Mouse (Mus musculus) G1E (cell line): ENCODE results near the gene Iqsec3. TPM values are rescaled to one million over a fixed set of nuclear protein-coding genes. Genes with fewer than 3 reads are reported as not detected.

Experiments used
- ATAC-seq: 2 replicates; pipeline ENCODE4 v1.8.0; 2016; ENCODE audit warnings: mild to moderate bottlenecking; ENCODE audit not compliant: insufficient number of reproducible peaks, poor library complexity, low FRiP score, severe bottlenecking; ENCODE audit errors: extremely low read depth
- DNase-seq: peaks from one replicate; pipeline ENCODE4 v3.0.0; 2012; ENCODE audit warnings: low spot score
- H3K27me3 ChIP-seq: 2 replicates; pipeline ENCODE4 v1.6.1; 2012; ENCODE audit warnings: mild to moderate bottlenecking, low read length, inconsistent platforms; ENCODE audit not compliant: insufficient read depth
- H3K36me3 ChIP-seq: replicated peaks from 2 replicates; pipeline ENCODE3; 2012; ENCODE audit warnings: mild to moderate bottlenecking, inconsistent platforms
- H3K4me1 ChIP-seq: 2 replicates; pipeline ENCODE4 v1.6.1; 2012; ENCODE audit warnings: low read depth, low read length, inconsistent platforms, mixed read lengths; ENCODE audit not compliant: insufficient read depth
- H3K4me3 ChIP-seq: 2 replicates; pipeline ENCODE4 v1.5.1; 2012; ENCODE audit warnings: low read depth, mild to moderate bottlenecking, inconsistent platforms, low read length, moderate library complexity, mixed read lengths
- H3K9me3 ChIP-seq: replicated peaks from 2 replicates; pipeline ENCODE4 v1.6.1; 2012; ENCODE audit warnings: inconsistent platforms
- CTCF ChIP-seq: IDR thresholded peaks from 2 replicates; pipeline ENCODE4 v1.5.1; 2012; ENCODE audit warnings: low read depth, low read length, inconsistent platforms, mixed read lengths
- GATA1 ChIP-seq: IDR thresholded peaks from 2 replicates; pipeline ENCODE4 v1.6.1; 2012; ENCODE audit warnings: borderline replicate concordance, low read length, inconsistent platforms, mixed read lengths
- GATA2 ChIP-seq: IDR thresholded peaks from 2 replicates; pipeline ENCODE4 v1.6.1; 2012; ENCODE audit warnings: low read depth, low read length, inconsistent platforms, borderline replicate concordance
- POLR2AphosphoS5 ChIP-seq: IDR thresholded peaks from 2 replicates; pipeline ENCODE4 v1.6.1; 2012; ENCODE audit warnings: low read depth, low read length, inconsistent platforms; ENCODE audit not compliant: insufficient replicate concordance
- TAL1 ChIP-seq: conservative IDR thresholded peaks from 2 replicates; pipeline ENCODE4 v1.6.1; 2012; ENCODE audit warnings: low read depth, low read length, inconsistent platforms, mixed read lengths
- polyA plus RNA-seq: library from polyadenylated mRNA; stranded (reverse); fragments of >175 nt; gene quantifications from 2 replicates; pipeline ENCODE4 v1.2.3, GENCODE M21; 2012
- total RNA-seq, 2 experiments: library from RNA; stranded (forward) in 1 of 2; stranded (reverse) in 1 of 2; fragments of 200-1000 nt in 1 of 2; fragments of >200 nt in 1 of 2; fragmentation: Nextera tagmentation in 1 of 2; gene quantifications; 2 replicates each; pipeline ENCODE4 v1.2.3; 2014 to 2017

Iqsec3 gene
- total and polyA plus RNA-seq, 3 experiments: 0.11 TPM; not detected in 2

- ATAC-seq: no peak
- Histone ChIP-seq H3K36me3 (no peaks in the 10 kb centered on the region), H3K4me3 (no peak overlapping the region), H3K9me3 (peaks cover 6% of the 10 kb centered on the region), H3K27me3 (no peaks in the 10 kb centered on the region), H3K4me1 (no peaks in the 10 kb centered on the region)
- DNase-seq: no peak
- TF ChIP-seq POLR2AphosphoS5 (no peak), GATA2 (no peak), GATA1 (no peak), TAL1 (no peak), CTCF (no peak)
Measured at GRCm38 (mm10) chr6:121424830-121425229, 48.6 kb downstream of the Iqsec3 start.

DNA sequence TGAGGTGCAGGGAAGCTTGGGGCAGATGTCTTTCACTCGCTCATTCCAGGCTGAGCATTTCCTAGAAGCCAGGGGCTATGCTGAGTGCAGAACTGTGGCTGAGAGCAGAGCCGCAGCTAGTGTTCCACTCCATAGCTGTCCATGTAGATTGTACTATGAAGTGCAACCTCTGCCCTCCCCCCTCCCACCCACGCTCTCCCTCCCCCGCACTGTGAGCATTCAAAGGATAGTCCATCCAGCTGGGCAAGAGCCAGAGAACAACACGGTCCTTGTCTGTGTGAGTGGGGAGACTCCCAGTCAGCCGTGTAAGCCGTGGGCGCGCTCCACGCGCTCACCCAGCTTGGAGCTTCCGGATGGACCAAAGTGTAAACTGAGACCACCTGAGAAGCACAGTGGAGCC is 49.1 kb downstream of the Iqsec3 start:
- TF ChIP-seq TAL1 (no peak), CTCF (no peak), GATA2 (no peak), POLR2AphosphoS5 (no peak), GATA1 (no peak)
- Histone ChIP-seq H3K9me3 (peaks cover 6% of the 10 kb centered on the region), H3K27me3 (no peaks in the 10 kb centered on the region), H3K4me3 (no peak overlapping the region), H3K4me1 (no peaks in the 10 kb centered on the region), H3K36me3 (no peaks in the 10 kb centered on the region)
- ATAC-seq: no peak
- no peak for DNase-seq

DNA sequence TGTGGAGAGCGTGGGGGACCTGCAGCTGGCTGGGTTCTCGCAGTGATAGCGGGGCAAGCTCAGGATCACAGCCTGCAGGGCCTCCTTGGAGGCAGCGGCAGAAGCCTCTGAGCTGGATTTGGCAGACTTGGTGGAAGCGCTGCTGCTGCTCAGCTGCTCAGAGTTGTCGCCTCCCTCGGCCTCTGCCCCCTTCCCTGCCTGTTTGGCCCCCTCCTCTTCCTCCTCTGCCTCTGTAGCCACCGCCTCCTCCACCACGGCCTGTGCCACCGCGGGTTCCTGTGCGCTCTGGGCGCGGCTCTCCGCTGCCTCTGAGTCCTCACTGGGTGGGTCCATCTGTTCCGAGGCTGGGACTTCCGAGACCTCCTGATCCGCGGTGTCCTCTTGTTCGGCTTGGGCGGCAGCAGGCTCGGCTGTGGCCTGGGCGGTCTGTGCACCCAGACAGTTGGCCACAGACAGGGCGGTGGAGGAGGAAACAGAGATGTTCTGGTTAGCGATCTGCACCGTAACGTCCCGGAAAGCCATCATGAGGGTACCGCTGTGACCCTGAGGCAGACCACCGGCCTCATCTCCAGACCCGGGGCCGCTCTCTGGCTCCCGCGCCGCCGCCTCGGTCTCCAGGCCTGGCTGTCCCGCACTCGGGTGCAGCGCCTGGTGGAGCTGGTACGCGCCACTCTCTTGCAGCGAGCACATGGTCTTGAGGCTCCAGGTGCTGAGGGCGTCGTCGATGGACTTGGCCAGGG is 60.8 kb downstream of the Iqsec3 start:
- TF ChIP-seq GATA2 (no peak), GATA1 (no peak), POLR2AphosphoS5 (no peak), TAL1 (no peak), CTCF (no peak)
- no peak for ATAC-seq
- no peaks in the 10 kb centered on the region for H3K27me3 ChIP-seq

GRCm38 (mm10) chr6:121407571-121408011 is 65.9 kb downstream of the Iqsec3 start:
- TF ChIP-seq TAL1 (no peak), CTCF (no peak), GATA1 (no peak), POLR2AphosphoS5 (no peak), GATA2 (no peak)
- H3K36me3 ChIP-seq: no peaks in the 10 kb centered on the region
- no peak overlapping the region for H3K4me3 ChIP-seq
- no peak for DNase-seq
- peaks cover 6% of the 10 kb centered on the region for H3K9me3 ChIP-seq
- ATAC-seq: no peak
- H3K27me3 ChIP-seq: no peaks in the 10 kb centered on the region
- no peaks in the 10 kb centered on the region for H3K4me1 ChIP-seq

More for the DNA sequence above, 60.8 kb downstream of the Iqsec3 start:
- no peaks in the 10 kb centered on the region for H3K4me1 ChIP-seq
- no peaks in the 10 kb centered on the region for H3K36me3 ChIP-seq
- peaks cover 14% of the 10 kb centered on the region for H3K9me3 ChIP-seq
- DNase-seq: no peak
- no peak overlapping the region for H3K4me3 ChIP-seq

DNA sequence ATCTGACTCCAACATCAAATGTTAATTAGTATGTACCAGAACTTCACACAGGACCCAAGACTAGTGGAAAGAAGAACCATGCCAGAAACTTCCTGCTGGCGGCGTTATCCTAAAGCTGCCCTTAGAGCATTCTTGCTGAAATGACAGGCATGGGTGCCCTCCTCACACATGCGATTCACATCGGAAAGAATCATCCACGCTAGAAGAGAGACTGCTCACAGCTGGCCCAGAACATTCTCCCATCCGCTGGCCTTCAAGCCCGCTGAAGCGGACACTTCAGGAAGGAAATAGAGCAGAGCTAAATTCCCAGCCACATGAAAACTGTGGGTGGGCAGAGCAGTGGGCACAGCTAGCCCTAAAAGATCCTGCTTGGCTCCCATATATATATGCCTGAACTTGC is 68.2 kb downstream of the Iqsec3 start:
- no peaks in the 10 kb centered on the region for H3K36me3 ChIP-seq
- H3K9me3 ChIP-seq: no peaks in the 10 kb centered on the region
- H3K4me3 ChIP-seq: no peak overlapping the region
- no peak for ATAC-seq
- H3K4me1 ChIP-seq: no peaks in the 10 kb centered on the region
- H3K27me3 ChIP-seq: no peaks in the 10 kb centered on the region
- TF ChIP-seq CTCF: no peak
- no peak for TF ChIP-seq GATA2
- TF ChIP-seq GATA1: no peak
- TF ChIP-seq POLR2AphosphoS5: no peak
- TF ChIP-seq TAL1: no peak
- DNase-seq: no peak

- no peaks in the 10 kb centered on the region for H3K9me3 ChIP-seq
- TF ChIP-seq GATA1: no peak
- TF ChIP-seq TAL1: no peak
- no peak for TF ChIP-seq CTCF
- TF ChIP-seq POLR2AphosphoS5: no peak
- no peak for ATAC-seq
Measured at GRCm38 (mm10) chr6:121402661-121403244, 70.7 kb downstream of the Iqsec3 start.

More at GRCm38 (mm10) chr6:121402661-121403244, 70.7 kb downstream of the Iqsec3 start:
- H3K36me3 ChIP-seq: no peaks in the 10 kb centered on the region
- H3K4me3 ChIP-seq: no peak overlapping the region
- no peak for DNase-seq
- no peaks in the 10 kb centered on the region for H3K4me1 ChIP-seq
- H3K27me3 ChIP-seq: no peaks in the 10 kb centered on the region
